Mouse (Mus musculus) liver, adult 2 months (tissue): ENCODE results near the gene Acer3. TPM values are rescaled to one million over a fixed set of nuclear protein-coding genes. Genes with fewer than 3 reads are reported as not detected.

Experiments used
- DNase-seq: peaks from one replicate; pipeline ENCODE4 v3.0.0-alpha.2; 2011; ENCODE audit warnings: low read depth, low spot score; ENCODE audit errors: extremely low read depth
- H3K27ac ChIP-seq: fragments of 200-500 bp; replicated peaks from 2 replicates; pipeline ENCODE4 v1.5.1; 2012; ENCODE audit warnings: low read depth, mild to moderate bottlenecking, control low read depth, inconsistent platforms, low read length; ENCODE audit not compliant: insufficient read depth
- H3K27me3 ChIP-seq: fragments of 200-500 bp; 2 replicates; pipeline ENCODE4 v1.6.1; 2012; ENCODE audit warnings: mild to moderate bottlenecking, moderate library complexity, low read length, inconsistent platforms; ENCODE audit not compliant: control insufficient read depth, insufficient read depth
- H3K36me3 ChIP-seq: fragments of 200-500 bp; 2 replicates; pipeline ENCODE4 v1.6.1; 2012; ENCODE audit warnings: low read length, inconsistent platforms; ENCODE audit not compliant: control insufficient read depth, insufficient read depth
- H3K4me1 ChIP-seq: fragments of 200-500 bp; 2 replicates; pipeline ENCODE4 v1.6.1; 2011; ENCODE audit warnings: low read length; ENCODE audit not compliant: control insufficient read depth, insufficient read depth
- H3K4me3 ChIP-seq: fragments of 200-500 bp; 2 replicates; pipeline ENCODE4 v1.5.1; 2011; ENCODE audit warnings: low read depth, mild to moderate bottlenecking, control low read depth, low read length, moderate library complexity; ENCODE audit not compliant: insufficient read depth
- H3K79me2 ChIP-seq: fragments of 200-500 bp; 2 replicates; pipeline ENCODE4 v1.6.1; 2012; ENCODE audit warnings: inconsistent platforms, mild to moderate bottlenecking, low read length, moderate library complexity; ENCODE audit not compliant: control insufficient read depth, insufficient read depth
- H3K9ac ChIP-seq: fragments of 200-500 bp; 2 replicates; pipeline ENCODE4 v1.6.1; 2012; ENCODE audit warnings: low read depth, mild to moderate bottlenecking, control low read depth, inconsistent platforms, low read length
- CTCF ChIP-seq: fragments of 200-500 bp; IDR thresholded peaks from 2 replicates; pipeline ENCODE4 v1.5.1; 2011; ENCODE audit warnings: low read depth, low read length, control low read depth
- POLR2A ChIP-seq: fragments of 200-500 bp; IDR thresholded peaks from 2 replicates; pipeline ENCODE4 v1.6.1; 2011; ENCODE audit warnings: low read length, control low read depth; ENCODE audit not compliant: insufficient read depth; ENCODE audit errors: extremely low read depth
- WGBS: fragments of 180-500 bp; shearing (Covaris S2); methylation state at CpG from one replicate; pipeline ENCODE4 v1.1.7; 2018; 5-methylcytosine and 5-hydroxymethylcytosine counted together
- polyA plus RNA-seq: library from polyadenylated mRNA; depleted of rRNA; stranded (reverse); fragments of >200 nt; gene quantifications from 2 replicates; pipeline ENCODE4 v1.2.3, GENCODE M21; 2012
- total RNA-seq: library from RNA; depleted of rRNA; stranded (reverse); fragments of >200 nt; gene quantifications from 2 replicates; pipeline ENCODE4 v1.2.3, GENCODE M21; 2014

Gene Acer3
- total and polyA plus RNA-seq, 2 experiments = 7.4 to 19.7 TPM

GRCm38 (mm10) chr7:98164382-98164998 lies 156.5 kb downstream of the Acer3 start:
- TF ChIP-seq POLR2A = no peak
- no peak for TF ChIP-seq CTCF
- Histone ChIP-seq H3K4me1 (peaks cover 7% of the 10 kb centered on the region; the same call in 1 of the 2 replicates), H3K4me3 (no peak overlapping the region), H3K27me3 (no peaks in the 10 kb centered on the region), H3K36me3 (no peaks in the 10 kb centered on the region), H3K27ac (no peak overlapping the region), H3K79me2 (no peaks in the 10 kb centered on the region), H3K9ac (no peak overlapping the region)
- 82% methylated on average over 9 of the region's 9 CpGs for WGBS
- no peak for DNase-seq

DNA sequence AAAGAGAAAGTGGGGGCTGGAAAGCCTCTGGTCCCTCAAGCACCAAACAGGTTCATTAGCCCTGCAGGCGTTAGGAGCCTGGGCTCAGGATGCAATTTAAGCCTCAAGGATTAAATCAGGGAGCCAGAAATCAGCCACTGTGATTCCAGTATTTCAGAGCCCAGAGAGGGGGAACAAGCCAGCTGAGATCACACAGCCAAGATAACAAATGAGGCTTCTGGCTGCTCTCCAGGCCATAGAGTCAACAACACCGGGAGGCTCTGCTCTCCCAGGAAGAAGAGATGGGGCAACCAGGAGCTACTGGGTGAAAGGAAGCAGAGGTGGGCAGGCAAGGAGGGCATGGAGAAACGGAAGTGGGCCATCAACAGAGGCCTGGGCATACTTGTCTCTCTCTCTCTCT lies 157.3 kb downstream of the Acer3 start:
- no peak overlapping the region for H3K4me3 ChIP-seq
- no peaks in the 10 kb centered on the region for H3K79me2 ChIP-seq
- H3K27ac ChIP-seq = no peak overlapping the region
- 21% methylated on average over 3 of the region's 3 CpGs for WGBS
- peak; percentile 37 for DNase-seq
- no peak for TF ChIP-seq POLR2A
- no peak for TF ChIP-seq CTCF
- no peaks in the 10 kb centered on the region for H3K36me3 ChIP-seq
- H3K27me3 ChIP-seq = no peaks in the 10 kb centered on the region
- H3K4me1 ChIP-seq = peaks cover 7% of the 10 kb centered on the region; the same call in 1 of the 2 replicates
- H3K9ac ChIP-seq = no peak overlapping the region

- no peak for DNase-seq
- Histone ChIP-seq H3K79me2 (no peaks in the 10 kb centered on the region), H3K27me3 (no peaks in the 10 kb centered on the region), H3K9ac (no peak overlapping the region), H3K27ac (no peak overlapping the region), H3K36me3 (no peaks in the 10 kb centered on the region), H3K4me1 (peaks cover 7% of the 10 kb centered on the region; the same call in 1 of the 2 replicates), H3K4me3 (no peak overlapping the region)
- 64% methylated on average over 6 of the region's 6 CpGs for WGBS
- TF ChIP-seq CTCF (no peak), POLR2A (no peak)
Measured at GRCm38 (mm10) chr7:98162239-98162638, 158.8 kb downstream of the Acer3 start.

GRCm38 (mm10) chr7:98160041-98160740 lies 160.8 kb downstream of the Acer3 start:
- no peak for DNase-seq
- 68% methylated on average over 8 of the region's 8 CpGs for WGBS
- H3K9ac ChIP-seq = no peak overlapping the region
- H3K4me3 ChIP-seq = no peak overlapping the region
- H3K36me3 ChIP-seq = no peaks in the 10 kb centered on the region
- H3K27ac ChIP-seq = peak overlapping the region; percentile 11
- H3K4me1 ChIP-seq = peaks cover 7% of the 10 kb centered on the region; the same call in 1 of the 2 replicates
- H3K79me2 ChIP-seq = no peaks in the 10 kb centered on the region
- TF ChIP-seq CTCF = no peak
- no peak for TF ChIP-seq POLR2A
- H3K27me3 ChIP-seq = no peaks in the 10 kb centered on the region

GRCm38 (mm10) chr7:98158481-98158880 lies 162.5 kb downstream of the Acer3 start:
- Histone ChIP-seq H3K36me3 (no peaks in the 10 kb centered on the region), H3K9ac (no peak overlapping the region), H3K79me2 (no peaks in the 10 kb centered on the region), H3K4me1 (peaks cover 7% of the 10 kb centered on the region; the same call in 1 of the 2 replicates), H3K4me3 (no peak overlapping the region), H3K27me3 (no peaks in the 10 kb centered on the region), H3K27ac (no peak overlapping the region)
- DNase-seq = no peak
- 57% methylated on average over 8 of the region's 8 CpGs for WGBS
- no peak for TF ChIP-seq POLR2A
- TF ChIP-seq CTCF = no peak
